Mouse (Mus musculus) small intestine, adult 2 months (tissue): ENCODE results near the gene Slc25a1.

ENCODE experiments used
- CTCF ChIP-seq: fragments of 200-500 bp; IDR thresholded peaks from 2 replicates; pipeline ENCODE4 v1.5.1; 2012; ENCODE audit warnings: low read depth, mild to moderate bottlenecking, control low read depth, inconsistent platforms, low read length, moderate library complexity, mixed read lengths; ENCODE audit not compliant: insufficient replicate concordance, insufficient read length; ENCODE audit errors: extremely low read depth
- POLR2A ChIP-seq: fragments of 200-500 bp; IDR thresholded peaks from 2 replicates; pipeline ENCODE4 v1.6.1; 2012; ENCODE audit warnings: low read depth, mild to moderate bottlenecking, control low read depth, inconsistent platforms, low read length, moderate library complexity

- no peak for TF ChIP-seq CTCF
- TF ChIP-seq POLR2A: no peak
These were observed 5.8 kb upstream of the Slc25a1 start for GRCm38 (mm10) chr16:17933594-17934444.
